ENCODE assay signal across 20 mouse cellular contexts in the genomic region with DNA sequence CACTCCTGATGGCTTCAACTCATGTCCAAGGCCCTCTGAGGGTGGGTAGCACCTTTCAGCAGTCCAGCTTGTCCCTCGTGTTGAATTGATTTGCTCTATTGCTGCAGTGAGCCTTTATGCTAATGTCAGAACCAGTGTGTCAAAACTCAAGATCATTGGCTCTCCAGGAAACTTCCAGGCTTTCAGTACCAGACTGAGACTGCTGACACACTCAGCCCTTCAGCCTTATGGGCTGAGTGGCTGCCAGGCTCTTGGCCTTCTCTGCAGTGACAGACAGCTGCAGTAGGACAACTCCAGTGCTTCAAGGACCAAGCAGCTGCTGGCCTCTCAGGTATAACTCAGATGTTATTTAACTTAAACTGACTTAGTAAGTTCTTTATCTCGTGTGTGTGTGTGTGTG.
"Had no signal": no experiment of that assay in that cellular context is flagged by ENCODE, and none has a peak within 500 bp of the region (broad histone marks: within the 10 kb centered on the region; RNA-seq: fewer than 3 reads in every experiment).

No protein-coding gene starts in this region.

- H3K4me3 ChIP-seq: limb, embryonic 12.5 days; limb, embryonic 15.5 days; midbrain, embryonic 12.5 days; midbrain, embryonic 15.5 days; neural tube, embryonic 12.5 days; neural tube, embryonic 15.5 days; stomach, embryonic 15.5 days had no signal

- ATAC-seq: liver, postnatal 0 days; lung, postnatal 0 days; midbrain, embryonic 15.5 days had no signal

- H3K36me3 ChIP-seq: limb, embryonic 12.5 days; limb, embryonic 15.5 days; midbrain, embryonic 15.5 days; stomach, embryonic 15.5 days had no signal

- H3K4me1 ChIP-seq: limb, embryonic 12.5 days; limb, embryonic 15.5 days; midbrain, embryonic 12.5 days; midbrain, embryonic 15.5 days; neural tube, embryonic 12.5 days; neural tube, embryonic 15.5 days; stomach, embryonic 15.5 days had no signal

- H3K9ac ChIP-seq: limb, embryonic 12.5 days; limb, embryonic 15.5 days; liver, embryonic 14.5 days; liver, postnatal 0 days; lung, embryonic 14.5 days; midbrain, embryonic 12.5 days; midbrain, embryonic 15.5 days; neural tube, embryonic 12.5 days; neural tube, embryonic 15.5 days; stomach, embryonic 15.5 days had no signal

- H3K4me2 ChIP-seq: limb, embryonic 12.5 days; limb, embryonic 15.5 days; liver, embryonic 11.5 days; lung, embryonic 14.5 days; midbrain, embryonic 12.5 days; midbrain, embryonic 15.5 days; neural tube, embryonic 12.5 days; neural tube, embryonic 15.5 days; stomach, embryonic 15.5 days had no signal

- H3K27ac ChIP-seq: limb, embryonic 12.5 days; limb, embryonic 15.5 days; liver, embryonic 14.5 days; macrophage; midbrain, embryonic 12.5 days; midbrain, embryonic 15.5 days; neural tube, embryonic 12.5 days; neural tube, embryonic 15.5 days; stomach, embryonic 15.5 days had no signal

- H3K27me3 ChIP-seq: limb, embryonic 12.5 days; limb, embryonic 15.5 days; midbrain, embryonic 12.5 days; midbrain, embryonic 15.5 days; neural tube, embryonic 12.5 days; neural tube, embryonic 15.5 days; stomach, embryonic 15.5 days had no signal

- DNase-seq: kidney, postnatal 14 days; kidney, postnatal 4 days; left cerebral cortex, postnatal 4 days; liver, postnatal 0 days; lung, embryonic 14.5 days; right cerebral cortex, adult 18-20 months; right cerebral cortex, postnatal 25 days; spleen, adult 18-20 months; thymus, postnatal 25 days had no signal

- H3K9me3 ChIP-seq: limb, embryonic 12.5 days; limb, embryonic 15.5 days; midbrain, embryonic 12.5 days; midbrain, embryonic 15.5 days; neural tube, embryonic 12.5 days; neural tube, embryonic 15.5 days; stomach, embryonic 15.5 days had no signal
